Mouse (Mus musculus) liver, embryonic 16.5 days (tissue): ENCODE measurements at regions not wholly inside any gene's neighbourhood (a gene's known extent, or its start where the extent isn't known, plus 50 kb on each side); places are given as distances from the start of the nearest gene placed in this dataset.
A peak's percentile ranks its signal among the peaks of the same experiment; 100 is the strongest.

ENCODE experiments used
- ATAC-seq: fragments of 200-750 bp; cut with Nextera tagmentation; 2 replicates; pipeline ENCODE4 v1.8.0; 2017; ENCODE audit warnings: low read depth, mild to moderate bottlenecking, moderate number of reproducible peaks, moderate library complexity
- H3K27ac ChIP-seq: fragments of 300-500 bp; sonication (generic); 2 replicates; pipeline ENCODE4 v1.5.1; 2014; ENCODE audit warnings: mild to moderate bottlenecking, low read length
- H3K27me3 ChIP-seq: fragments of 300-500 bp; sonication (generic); 2 replicates; pipeline ENCODE4 v1.6.1; 2014; ENCODE audit warnings: low read depth, low read length, mixed read lengths; ENCODE audit not compliant: control insufficient read depth, insufficient read depth
- H3K36me3 ChIP-seq: fragments of 300-500 bp; sonication (generic); 2 replicates; pipeline ENCODE4 v1.6.1; 2014; ENCODE audit warnings: mild to moderate bottlenecking; ENCODE audit not compliant: control insufficient read depth, insufficient read depth
- H3K4me1 ChIP-seq: fragments of 300-500 bp; sonication (generic); 2 replicates; pipeline ENCODE4 v1.6.1; 2014; ENCODE audit warnings: low read depth, low read length, mixed read lengths; ENCODE audit not compliant: control insufficient read depth
- H3K4me2 ChIP-seq: fragments of 300-500 bp; sonication (generic); 2 replicates; pipeline ENCODE4 v1.6.1; 2014; ENCODE audit warnings: low read depth, low read length, mixed read lengths
- H3K4me3 ChIP-seq: fragments of 300-500 bp; sonication (generic); 2 replicates; pipeline ENCODE4 v1.5.1; 2014; ENCODE audit warnings: low read depth, mild to moderate bottlenecking, low read length
- H3K9ac ChIP-seq: fragments of 300-500 bp; sonication (generic); 2 replicates; pipeline ENCODE4 v1.6.1; 2014; ENCODE audit warnings: low read depth, low read length
- H3K9me3 ChIP-seq: fragments of 300-500 bp; sonication (generic); replicated peaks from 2 replicates; pipeline ENCODE4 v1.6.1; 2016; ENCODE audit warnings: low read length; ENCODE audit not compliant: control insufficient read depth
- WGBS: fragments of 180-500 bp; shearing (Covaris S2); extraction: QIAGEN DNeasy Blood & Tissue Kit; methylation state at CpG from one replicate; pipeline ENCODE4 v1.1.7; 2014; ENCODE audit not compliant: insufficient replicate concordance; 5-methylcytosine and 5-hydroxymethylcytosine counted together

DNA sequence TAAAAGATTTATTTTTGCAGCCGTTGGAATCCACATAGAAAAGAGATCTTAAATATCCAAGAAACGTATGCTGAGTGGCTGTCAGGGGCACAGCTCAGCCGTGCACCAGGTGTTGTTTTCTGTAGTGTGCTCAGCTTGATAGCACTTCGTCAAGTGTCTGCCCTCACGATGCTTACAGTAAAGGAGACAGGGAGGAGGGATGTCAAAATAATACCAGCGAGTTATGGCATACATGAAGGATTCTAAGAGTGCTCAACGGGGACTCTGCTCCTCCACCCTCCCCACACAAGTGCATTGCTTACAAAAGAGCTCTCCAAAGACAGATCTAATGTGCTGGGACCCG is 67.5 kb upstream of the Dph5 start:
- ATAC-seq = no peak
- 19% methylated on average over 8 of the region's 8 CpGs for WGBS
- H3K36me3 ChIP-seq = no peaks in the 10 kb centered on the region
- peaks cover 28% of the 10 kb centered on the region for H3K4me1 ChIP-seq
- H3K27ac ChIP-seq = no peak overlapping the region
- no peaks in the 10 kb centered on the region for H3K9me3 ChIP-seq
- no peaks in the 10 kb centered on the region for H3K27me3 ChIP-seq
- H3K4me3 ChIP-seq = no peak overlapping the region
- H3K9ac ChIP-seq = no peak overlapping the region
- peak overlapping the region; percentile 14; the same call in 1 of the 2 replicates for H3K4me2 ChIP-seq

DNA sequence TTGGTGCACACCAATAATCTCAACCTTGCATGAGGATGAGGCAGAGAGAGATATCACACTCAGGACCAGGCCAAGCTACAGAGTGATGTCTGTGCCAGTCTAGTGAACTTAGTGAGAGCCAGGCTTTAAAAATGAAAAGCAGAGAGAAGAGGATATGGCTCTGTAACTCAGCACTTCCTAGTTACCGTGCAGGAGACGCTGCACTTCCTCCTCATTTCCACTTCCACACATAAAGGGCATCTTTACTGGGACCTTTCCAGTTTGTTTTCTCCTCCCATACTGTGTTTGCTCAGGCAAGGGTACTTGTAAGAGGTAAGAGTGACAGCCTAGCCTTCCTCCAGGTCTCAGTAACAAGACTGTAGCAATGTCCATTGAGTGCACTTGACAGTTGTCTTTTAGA is 66.0 kb upstream of the Dph5 start:
- no peak overlapping the region for H3K4me3 ChIP-seq
- H3K9ac ChIP-seq = no peak overlapping the region
- 45% methylated on average over 2 of the region's 2 CpGs for WGBS
- H3K27ac ChIP-seq = no peak overlapping the region
- no peak overlapping the region for H3K4me2 ChIP-seq
- ATAC-seq = no peak
- peaks cover 17% of the 10 kb centered on the region for H3K4me1 ChIP-seq
- H3K9me3 ChIP-seq = no peaks in the 10 kb centered on the region
- H3K36me3 ChIP-seq = no peaks in the 10 kb centered on the region
- no peaks in the 10 kb centered on the region for H3K27me3 ChIP-seq

DNA sequence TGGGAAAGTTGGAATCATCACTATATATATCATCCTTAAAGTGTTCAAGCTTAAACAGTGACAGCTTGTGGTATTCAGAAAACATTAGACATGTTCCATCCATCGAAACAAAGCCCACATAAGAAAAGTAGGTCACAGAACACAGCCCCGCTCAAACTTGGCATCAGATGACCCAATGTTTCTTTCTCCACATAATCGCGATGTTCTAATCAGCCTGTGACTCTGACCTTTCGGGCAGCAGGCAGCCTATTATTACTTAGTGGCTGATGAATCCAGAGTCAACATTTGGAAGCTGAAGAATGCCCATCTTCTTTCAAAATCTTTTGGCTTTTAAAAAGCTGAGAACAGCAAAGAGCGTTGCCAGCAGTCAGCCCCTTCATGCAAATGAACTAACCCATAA is 65.1 kb upstream of the Dph5 start:
- H3K4me2 ChIP-seq = no peak overlapping the region
- no peak overlapping the region for H3K9ac ChIP-seq
- no peaks in the 10 kb centered on the region for H3K9me3 ChIP-seq
- no peaks in the 10 kb centered on the region for H3K36me3 ChIP-seq
- no peak overlapping the region for H3K4me3 ChIP-seq
- 66% methylated on average over 6 of the region's 6 CpGs for WGBS
- H3K27ac ChIP-seq = no peak overlapping the region
- peaks cover 17% of the 10 kb centered on the region for H3K4me1 ChIP-seq
- no peaks in the 10 kb centered on the region for H3K27me3 ChIP-seq
- ATAC-seq = no peak

DNA sequence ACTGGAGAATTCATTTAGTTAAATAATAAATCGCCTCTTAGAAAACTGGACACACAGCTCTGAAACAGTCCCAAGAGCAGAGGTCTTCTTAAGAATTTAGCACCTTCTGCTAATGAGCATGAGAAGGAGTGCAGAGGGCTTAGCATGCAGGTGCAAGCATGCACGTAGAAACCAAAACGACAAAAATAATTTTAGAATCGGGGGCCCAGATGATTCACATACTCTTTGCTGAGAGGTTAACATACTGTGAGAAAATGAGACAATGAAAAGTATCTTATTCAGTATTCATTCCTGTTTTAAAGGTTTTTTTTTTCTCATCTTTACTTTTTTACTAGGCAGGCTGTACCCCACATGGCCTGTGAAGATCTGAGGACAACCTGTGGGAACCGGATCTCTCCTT is 63.9 kb upstream of the Dph5 start:
- no peaks in the 10 kb centered on the region for H3K9me3 ChIP-seq
- no peak overlapping the region for H3K4me2 ChIP-seq
- ATAC-seq = no peak
- no peaks in the 10 kb centered on the region for H3K36me3 ChIP-seq
- no peak overlapping the region for H3K4me3 ChIP-seq
- 64% methylated on average over 5 of the region's 5 CpGs for whole genome bisulfite sequencing
- H3K9ac ChIP-seq = no peak overlapping the region
- no peaks in the 10 kb centered on the region for H3K27me3 ChIP-seq
- H3K4me1 ChIP-seq = peaks cover 12% of the 10 kb centered on the region
- H3K27ac ChIP-seq = no peak overlapping the region

DNA sequence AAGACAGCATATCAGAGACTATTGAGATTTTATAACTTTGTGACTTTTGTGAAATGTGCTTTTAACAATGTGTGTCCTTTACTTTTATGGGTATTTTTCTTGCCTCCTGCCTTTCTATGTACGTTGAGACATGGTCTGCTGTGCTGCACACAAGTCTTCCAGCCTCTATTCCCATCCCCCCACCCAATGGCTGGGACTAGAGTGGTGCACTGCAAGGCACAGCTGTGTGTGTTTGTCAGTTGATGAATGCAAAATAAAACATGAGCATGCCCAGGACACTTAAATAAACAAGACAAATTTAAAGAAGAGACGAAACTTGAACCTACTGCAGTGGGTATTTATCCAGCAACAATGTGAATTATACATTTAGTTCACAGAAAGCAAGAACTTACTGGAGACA is 62.8 kb upstream of the Dph5 start:
- no peak for ATAC-seq
- Histone ChIP-seq H3K4me3 (no peak overlapping the region), H3K4me2 (no peak overlapping the region), H3K27ac (no peak overlapping the region), H3K27me3 (no peaks in the 10 kb centered on the region), H3K9ac (no peak overlapping the region), H3K9me3 (no peaks in the 10 kb centered on the region), H3K4me1 (peaks cover 6% of the 10 kb centered on the region; the same call in 1 of the 2 replicates), H3K36me3 (no peaks in the 10 kb centered on the region)
- 46% methylated on average over 2 of the region's 2 CpGs for WGBS

DNA sequence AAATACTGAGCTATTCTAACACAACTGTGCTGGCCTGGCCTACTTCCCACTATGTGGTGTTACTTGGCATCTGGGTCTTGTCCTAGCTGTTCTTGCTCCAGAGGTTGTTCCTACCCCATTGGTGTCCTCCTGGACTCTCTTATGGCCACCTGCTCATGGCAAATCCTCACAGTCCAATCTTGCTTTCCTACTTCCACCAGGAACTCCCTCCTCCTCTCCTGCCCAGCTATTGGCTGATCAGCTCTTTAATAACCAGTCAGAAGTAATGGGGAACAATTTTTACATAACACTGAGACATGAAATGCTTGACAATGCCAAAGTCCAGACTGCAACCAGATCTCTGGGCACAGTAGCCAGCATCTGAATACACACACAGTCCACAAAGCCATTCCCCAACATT is 52.3 kb upstream of the Dph5 start:
- ATAC-seq = no peak
- H3K4me2 ChIP-seq = no peak overlapping the region
- H3K4me1 ChIP-seq = no peaks in the 10 kb centered on the region
- H3K9ac ChIP-seq = no peak overlapping the region
- no peaks in the 10 kb centered on the region for H3K36me3 ChIP-seq
- no peaks in the 10 kb centered on the region for H3K9me3 ChIP-seq
- H3K27ac ChIP-seq = no peak overlapping the region
- no peak overlapping the region for H3K4me3 ChIP-seq
- no peaks in the 10 kb centered on the region for H3K27me3 ChIP-seq

DNA sequence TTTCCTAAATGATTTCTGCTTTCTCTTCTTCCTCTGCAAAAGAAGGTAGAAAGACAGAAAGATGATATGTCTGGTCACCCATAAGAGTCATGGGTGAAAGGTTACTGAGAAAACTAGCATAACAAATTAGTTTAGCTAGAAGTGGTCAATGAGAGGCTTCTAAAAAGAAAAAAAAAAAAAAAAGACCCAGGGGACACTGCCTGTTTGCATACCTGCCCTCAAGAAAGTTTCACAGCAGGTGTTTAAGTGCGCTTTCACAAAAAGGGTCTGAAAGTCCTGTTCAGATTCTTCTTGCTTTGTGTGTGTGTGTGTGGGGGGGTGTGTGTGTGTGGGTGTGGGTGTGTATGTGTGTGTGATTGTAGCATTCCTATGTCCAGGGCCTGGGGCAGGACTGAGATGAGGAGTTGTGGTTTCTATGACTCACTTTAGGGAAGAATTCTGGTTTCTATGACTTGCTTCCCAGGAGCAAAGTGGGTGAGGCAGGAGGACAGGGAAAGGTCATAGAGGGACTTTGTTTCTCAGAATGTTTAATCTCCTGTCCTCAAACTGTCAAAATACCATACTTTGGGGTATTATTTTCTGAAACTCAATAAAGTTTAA is 49.9 kb upstream of the Dph5 start:
- Histone ChIP-seq H3K4me1 (no peaks in the 10 kb centered on the region), H3K27ac (no peak overlapping the region), H3K36me3 (no peaks in the 10 kb centered on the region), H3K9me3 (no peaks in the 10 kb centered on the region), H3K27me3 (no peaks in the 10 kb centered on the region), H3K4me2 (no peak overlapping the region), H3K4me3 (no peak overlapping the region), H3K9ac (no peak overlapping the region)
- ATAC-seq = no peak
- WGBS = 91% methylated on average over 1 of the region's 1 CpGs
